Mouse (Mus musculus) ES-E14 (cell line): Measurements from ENCODE around the gene Slit3.

Source experiments
- HCFC1 ChIP-seq: IDR thresholded peaks from 2 replicates; pipeline ENCODE4 v1.6.1; 2012; ENCODE audit warnings: low read length, inconsistent platforms, borderline replicate concordance; ENCODE audit not compliant: insufficient read depth
- MAFK ChIP-seq: IDR thresholded peaks from 2 replicates; pipeline ENCODE4 v1.6.1; 2014; ENCODE audit warnings: mild to moderate bottlenecking, low read depth, low read length, inconsistent platforms; ENCODE audit not compliant: insufficient read depth
- ZC3H11A ChIP-seq: IDR thresholded peaks from 2 replicates; pipeline ENCODE4 v1.6.1; 2012; ENCODE audit warnings: low read depth, mild to moderate bottlenecking, inconsistent platforms, low read length, borderline replicate concordance
- ZNF384 ChIP-seq: IDR thresholded peaks from 2 replicates; pipeline ENCODE4 v1.6.1; 2012; ENCODE audit warnings: low read depth, low read length, inconsistent platforms

DNA sequence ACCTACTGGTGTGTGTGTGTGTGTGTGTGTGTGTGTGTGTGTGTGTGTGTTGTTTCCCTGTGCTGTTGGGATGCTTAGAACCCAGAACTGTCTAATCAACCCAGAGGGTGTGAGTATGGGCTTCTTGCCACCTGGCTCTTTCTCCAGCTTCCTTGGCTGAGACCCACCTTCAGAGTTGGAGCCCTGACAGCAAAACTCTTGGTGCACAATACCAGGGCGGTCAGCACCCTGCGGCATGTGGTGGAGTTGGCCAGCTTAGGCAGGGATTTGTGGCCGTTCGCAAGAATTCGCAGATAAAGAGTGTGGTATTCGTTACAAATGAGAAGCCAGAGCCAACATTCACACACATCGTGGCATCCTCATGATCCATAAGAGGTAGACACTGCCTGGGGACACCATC lies 123.5 kb downstream of the Slit3 start:
- TF ChIP-seq ZNF384 (no peak), MAFK (no peak), HCFC1 (no peak), ZC3H11A (no peak)
